Mouse (Mus musculus) spleen, adult 2 months (tissue): ENCODE data around the gene Sympk.

ENCODE experiments used
- CTCF ChIP-seq: fragments of 200-500 bp; IDR thresholded peaks from 2 replicates; pipeline ENCODE4 v1.5.1; 2011; ENCODE audit warnings: mild to moderate bottlenecking, inconsistent platforms; ENCODE audit not compliant: insufficient read depth, insufficient read length, insufficient replicate concordance; ENCODE audit errors: extremely low read depth
- POLR2A ChIP-seq: fragments of 200-500 bp; IDR thresholded peaks from 2 replicates; pipeline ENCODE4 v1.6.1; 2011; ENCODE audit warnings: low read depth, low read length, inconsistent platforms

- TF ChIP-seq CTCF (no peak), POLR2A (no peak)
Measured at GRCm38 (mm10) chr7:19012025-19012621, 12.1 kb upstream of the Sympk start.
